Mouse (Mus musculus) testis, postnatal 14 days (tissue): ENCODE results near the gene Nfasc.

Source experiments
- DNase-seq: peaks from one replicate; pipeline ENCODE4 v3.0.0; 2021; ENCODE audit warnings: low spot score

Nfasc gene

GRCm38 (mm10) chr1:132741175-132741997 lies at the start of gene Nfasc:
Gene Nfasc (minus strand): TSS chr1:132741797.
- DNase-seq: peak; percentile 53

- DNase-seq: no peak
Measured at GRCm38 (mm10) chr1:132791049-132791448, 49.5 kb upstream of the Nfasc start.

GRCm38 (mm10) chr1:132786866-132787265 lies 45.3 kb upstream of the Nfasc start:
- no peak for DNase-seq

- no peak for DNase-seq
Measured at GRCm38 (mm10) chr1:132781607-132782445, 40.2 kb upstream of the Nfasc start.

- no peak for DNase-seq
Measured at GRCm38 (mm10) chr1:132780961-132781360, 39.4 kb upstream of the Nfasc start.

GRCm38 (mm10) chr1:132780254-132780653 lies 38.7 kb upstream of the Nfasc start:
- DNase-seq: no peak

- no peak for DNase-seq
Measured at GRCm38 (mm10) chr1:132774959-132775358, 33.4 kb upstream of the Nfasc start.

GRCm38 (mm10) chr1:132771377-132771776 lies 29.8 kb upstream of the Nfasc start:
- peak; percentile 27 for DNase-seq

- no peak for DNase-seq
Measured at GRCm38 (mm10) chr1:132769559-132769958, 28.0 kb upstream of the Nfasc start.

GRCm38 (mm10) chr1:132767422-132767821 lies 25.8 kb upstream of the Nfasc start:
- DNase-seq: no peak

- no peak for DNase-seq
Measured at GRCm38 (mm10) chr1:132765887-132766651, 24.5 kb upstream of the Nfasc start.

- DNase-seq: no peak
Measured at GRCm38 (mm10) chr1:132765222-132765621, 23.6 kb upstream of the Nfasc start.

GRCm38 (mm10) chr1:132759390-132759789 lies 17.8 kb upstream of the Nfasc start:
- DNase-seq: no peak

GRCm38 (mm10) chr1:132758656-132759370 lies 17.2 kb upstream of the Nfasc start:
- DNase-seq: peak; percentile 70

- DNase-seq: no peak
Measured at GRCm38 (mm10) chr1:132755211-132755610, 13.6 kb upstream of the Nfasc start.

- no peak for DNase-seq
Measured at GRCm38 (mm10) chr1:132749217-132749884, 7.8 kb upstream of the Nfasc start.

- no peak for DNase-seq
Measured at GRCm38 (mm10) chr1:132746302-132746701, 4.7 kb upstream of the Nfasc start.

GRCm38 (mm10) chr1:132745636-132746035 lies 4.0 kb upstream of the Nfasc start:
- no peak for DNase-seq

GRCm38 (mm10) chr1:132739077-132739521 lies 2.5 kb downstream of the Nfasc start:
- no peak for DNase-seq

- no peak for DNase-seq
Measured at GRCm38 (mm10) chr1:132736171-132736570, 5.4 kb downstream of the Nfasc start.

- DNase-seq: no peak
Measured at GRCm38 (mm10) chr1:132733873-132734447, 7.6 kb downstream of the Nfasc start.
